ENCODE assay signal across 11 mouse cellular contexts in the genomic region with DNA sequence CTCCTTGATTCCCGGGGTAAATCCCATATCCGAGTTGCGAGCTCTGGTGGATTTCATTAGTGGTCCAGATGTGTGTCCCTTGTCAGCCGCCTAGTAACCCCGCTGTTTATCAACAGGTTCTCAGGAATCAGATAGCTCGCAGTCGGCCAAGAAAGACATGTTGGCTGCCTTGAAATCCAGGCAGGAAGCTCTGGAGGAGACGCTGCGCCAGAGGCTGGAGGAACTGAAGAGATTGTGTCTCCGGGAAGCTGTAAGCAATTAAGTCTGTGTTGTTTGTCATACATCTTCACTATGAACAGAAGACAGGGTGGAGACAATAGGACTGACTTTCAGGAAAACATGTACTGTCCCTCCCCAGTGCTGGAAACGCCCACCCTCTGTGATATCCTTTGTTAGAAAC.
DNase-seq lines count a peak whose midpoint lies in the region; ATAC-seq and TF ChIP-seq lines count a peak whose summit lies in the region.
"Had no signal": no experiment of that assay in that cellular context is flagged by ENCODE, and none has a peak within 500 bp of the region (broad histone marks: within the 10 kb centered on the region; RNA-seq: fewer than 3 reads in every experiment).

No protein-coding gene starts in this region.

- H3K36me3 ChIP-seq in hindbrain, embryonic 12.5 days = peaks cover 51% of the 10 kb centered on the region
- H3K36me3 ChIP-seq in hindbrain, postnatal 0 days (ENCODE audit: insufficient read depth, low read length) = peaks cover 13% of the 10 kb centered on the region; the same call in 1 of the 2 replicates
- peaks cover 74% of the 10 kb centered on the region for H3K36me3 ChIP-seq in heart, embryonic 13.5 days
- H3K36me3 ChIP-seq in forebrain, embryonic 13.5 days (ENCODE audit: poor library complexity, severe bottlenecking) = peaks cover 71% of the 10 kb centered on the region

- intact Hi-C loops in left cerebral cortex, postnatal 4 days (cut with DNase I) = no loop called here

- no peak overlapping the region for H3K4me2 ChIP-seq in hindbrain, embryonic 12.5 days (replicated peaks)
- H3K4me2 ChIP-seq in hindbrain, postnatal 0 days (ENCODE audit: low read depth, low read length) = no peak overlapping the region
- no peak overlapping the region for H3K4me2 ChIP-seq in heart, embryonic 13.5 days
- H3K4me2 ChIP-seq in forebrain, embryonic 13.5 days = no peak overlapping the region

- WGBS in hindbrain, embryonic 12.5 days = 66% methylated on average over 11 of the region's 11 CpGs
- 63% methylated on average over 11 of the region's 11 CpGs for WGBS in hindbrain, postnatal 0 days
- WGBS in heart, embryonic 13.5 days = 42% methylated on average over 11 of the region's 11 CpGs
- WGBS in forebrain, embryonic 13.5 days = 86% methylated on average over 11 of the region's 11 CpGs

- H3K27ac ChIP-seq in hindbrain, embryonic 12.5 days = peak overlapping the region; percentile 62; the same call in 1 of the 2 replicates
- H3K27ac ChIP-seq in hindbrain, postnatal 0 days = no peak overlapping the region
- peak overlapping the region; percentile 45 for H3K27ac ChIP-seq in heart, embryonic 13.5 days (replicated peaks)
- no peak overlapping the region for H3K27ac ChIP-seq in forebrain, embryonic 13.5 days

- no peaks in the 10 kb centered on the region for H3K27me3 ChIP-seq in hindbrain, embryonic 12.5 days
- H3K27me3 ChIP-seq in hindbrain, postnatal 0 days (ENCODE audit: insufficient read depth, low read length) = no peaks in the 10 kb centered on the region
- H3K27me3 ChIP-seq in heart, embryonic 13.5 days (replicated peaks) = no peaks in the 10 kb centered on the region
- no peaks in the 10 kb centered on the region for H3K27me3 ChIP-seq in forebrain, embryonic 13.5 days

- no peak overlapping the region for H3K9ac ChIP-seq in hindbrain, embryonic 12.5 days
- no peak overlapping the region for H3K9ac ChIP-seq in hindbrain, postnatal 0 days (replicated peaks; ENCODE audit: low read length)
- no peak overlapping the region for H3K9ac ChIP-seq in heart, embryonic 13.5 days
- no peak overlapping the region for H3K9ac ChIP-seq in forebrain, embryonic 13.5 days

- no peaks in the 10 kb centered on the region for H3K9me3 ChIP-seq in hindbrain, embryonic 12.5 days (replicated peaks)
- no peaks in the 10 kb centered on the region for H3K9me3 ChIP-seq in hindbrain, postnatal 0 days (ENCODE audit: low read length)
- H3K9me3 ChIP-seq in heart, embryonic 13.5 days = no peaks in the 10 kb centered on the region
- H3K9me3 ChIP-seq in forebrain, embryonic 13.5 days (replicated peaks) = no peaks in the 10 kb centered on the region

- DNase-seq in hindbrain, postnatal 0 days (ENCODE audit: low spot score) = no peak
- peak; percentile 48 for DNase-seq in kidney, postnatal 14 days
- peak; percentile 48 for DNase-seq in skeletal muscle tissue, adult 2 months (ENCODE audit: low read depth, low spot score)
- no peak for DNase-seq in left cerebral cortex, postnatal 4 days
- no peak for DNase-seq in adrenal gland, adult 18-20 months (ENCODE audit: low spot score in 2 of 2)
- DNase-seq: adrenal gland, postnatal 25 days; right cerebral cortex, postnatal 4 days had no signal

- peaks cover 24% of the 10 kb centered on the region for H3K4me1 ChIP-seq in hindbrain, embryonic 12.5 days
- no peaks in the 10 kb centered on the region for H3K4me1 ChIP-seq in hindbrain, postnatal 0 days (ENCODE audit: insufficient read depth, low read length)
- H3K4me1 ChIP-seq in heart, embryonic 13.5 days = peaks cover 52% of the 10 kb centered on the region
- H3K4me1 ChIP-seq in forebrain, embryonic 13.5 days = no peaks in the 10 kb centered on the region

- no peak overlapping the region for H3K4me3 ChIP-seq in hindbrain, embryonic 12.5 days
- H3K4me3 ChIP-seq in hindbrain, postnatal 0 days (ENCODE audit: low read length) = no peak overlapping the region
- no peak overlapping the region for H3K4me3 ChIP-seq in heart, embryonic 13.5 days
- H3K4me3 ChIP-seq in forebrain, embryonic 13.5 days = no peak overlapping the region
- H3K4me3 ChIP-seq: erythroblast, embryonic 14.5 days had no signal

- no peak for ATAC-seq in hindbrain, embryonic 12.5 days (ENCODE audit: low FRiP score)
- ATAC-seq in hindbrain, postnatal 0 days = no peak
- ATAC-seq in heart, embryonic 13.5 days (ENCODE audit: extremely low read depth, insufficient number of reproducible peaks, low FRiP score, low TSS enrichment) = no peak
- ATAC-seq in forebrain, embryonic 13.5 days = no peak

- TF ChIP-seq CTCF in hindbrain, postnatal 0 days (IDR thresholded peaks at IDR 0.05; ENCODE audit: low read depth) = no peak

Comparison
In these comparisons a context has a peak if more than half of its experiments do, and no peak if none do; other contexts are left out.
1. H3K27ac ChIP-seq: peak in hindbrain, embryonic 12.5 days (single experiment) and heart, embryonic 13.5 days (single experiment); none in hindbrain, postnatal 0 days (single experiment) and forebrain, embryonic 13.5 days (single experiment).
2. DNase-seq: peak in kidney, postnatal 14 days (single experiment) and skeletal muscle tissue, adult 2 months (single experiment); none in hindbrain, postnatal 0 days (single experiment), left cerebral cortex, postnatal 4 days (single experiment) and adrenal gland, adult 18-20 months (0 of 2).